Mouse (Mus musculus) urinary bladder, adult 2 months (tissue): ENCODE results near the gene Sipa1. TPM values are rescaled to one million over a fixed set of nuclear protein-coding genes. Genes with fewer than 3 reads are reported as not detected.

ENCODE experiments used
- DNase-seq: peaks from one replicate; pipeline ENCODE4 v3.0.0; 2022; ENCODE audit warnings: low spot score
- polyA plus RNA-seq: library from polyadenylated mRNA; depleted of rRNA; stranded (reverse); fragments of >200 nt; gene quantifications from 2 replicates; pipeline ENCODE4 v1.2.3, GENCODE M21; 2012; rRNA removed

Sipa1 gene
- polyA plus RNA-seq, 1 experiment: 19.6 TPM

DNA sequence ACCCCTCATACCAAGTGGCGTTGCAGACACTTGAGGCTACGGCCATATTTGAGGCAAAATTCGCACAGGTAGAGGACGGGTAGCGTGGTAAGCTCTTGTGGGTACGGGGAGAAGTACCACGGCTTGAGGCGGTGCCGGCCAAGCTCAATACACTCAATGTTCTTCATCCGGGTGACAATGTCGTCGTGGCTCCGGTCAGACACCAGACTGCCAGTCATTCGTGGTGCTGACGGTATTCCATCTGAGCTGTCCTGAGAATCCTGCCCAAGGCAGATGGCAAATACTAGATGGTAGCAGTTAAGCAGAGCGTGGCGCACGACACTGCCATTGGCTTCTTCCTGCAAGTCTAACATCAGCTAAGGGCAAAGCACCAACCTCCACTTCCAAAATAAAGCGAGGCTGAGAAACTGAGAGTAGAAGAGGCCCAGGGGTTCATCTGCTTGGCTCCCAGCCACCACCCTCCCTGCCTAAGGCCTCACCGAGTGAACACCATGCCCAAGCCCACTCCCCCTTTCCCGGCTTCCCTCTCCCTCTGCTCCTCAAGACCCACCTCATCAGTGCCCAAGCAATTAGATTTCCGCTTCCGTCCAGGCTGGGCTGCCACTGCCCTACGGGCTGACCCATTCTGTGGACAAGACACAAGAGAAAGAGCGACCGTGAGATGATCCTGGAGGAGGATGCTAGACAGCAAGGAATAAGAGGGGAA is 55.6 kb downstream of the Sipa1 start:
- no peak for DNase-seq

DNA sequence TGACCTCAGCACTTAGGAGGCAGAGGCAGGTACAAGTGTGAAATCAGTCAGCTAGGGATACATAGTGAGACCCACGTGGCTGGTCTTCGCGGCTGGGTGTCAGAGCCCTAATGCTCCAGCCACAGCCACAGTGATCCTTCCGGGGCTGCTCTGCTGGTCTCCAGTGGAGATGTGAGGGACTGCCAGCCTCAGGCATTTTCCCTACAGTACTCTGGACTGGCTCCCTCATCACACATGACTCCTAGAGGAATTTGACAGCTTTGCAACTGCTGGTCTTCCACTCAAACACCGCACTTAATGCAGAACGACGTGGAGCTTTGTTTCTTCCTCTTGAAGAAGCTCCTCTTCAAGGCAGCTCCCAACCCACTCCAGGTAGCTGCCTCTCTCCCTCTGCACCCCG is 57.3 kb downstream of the Sipa1 start:
- DNase-seq: no peak

DNA sequence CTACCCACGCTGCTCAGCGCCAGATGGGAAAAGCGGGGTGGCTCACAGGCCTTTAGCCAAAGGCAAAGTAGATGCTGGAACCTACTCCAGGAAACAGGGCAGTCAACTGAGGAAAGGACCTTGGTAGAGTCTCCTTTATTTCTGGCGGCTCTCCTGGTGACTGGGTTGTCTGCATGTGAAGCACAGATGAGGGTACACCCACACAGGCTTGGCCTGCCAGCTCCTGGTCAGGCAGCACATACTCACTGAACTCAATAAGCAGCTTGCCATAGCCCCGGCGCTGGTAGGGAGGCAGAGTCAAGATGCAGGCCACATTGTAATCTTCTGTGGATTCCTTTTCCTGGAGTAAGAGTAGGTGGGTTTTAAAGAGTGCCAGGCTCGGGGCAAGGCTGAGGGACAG is 58.4 kb downstream of the Sipa1 start:
- DNase-seq: no peak

DNA sequence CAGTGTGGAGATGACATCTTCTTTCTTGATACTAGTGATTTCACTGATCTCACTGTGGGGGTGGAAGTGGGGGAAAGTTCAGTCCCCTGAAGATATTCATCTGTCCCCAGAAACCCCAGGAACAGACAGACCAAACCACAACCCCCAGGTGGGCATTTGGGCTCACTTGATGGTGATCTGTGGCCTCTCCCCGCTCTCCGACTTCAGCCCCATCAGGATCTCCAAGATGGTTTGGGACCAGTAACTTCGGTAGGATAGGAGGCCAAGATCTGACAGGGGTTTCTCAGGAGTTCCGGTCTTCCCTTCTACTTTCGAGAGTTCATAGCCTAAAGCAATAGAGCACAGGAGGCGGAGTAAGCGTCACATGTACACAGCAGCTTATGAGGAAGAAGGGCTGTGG is 59.8 kb downstream of the Sipa1 start:
- DNase-seq: no peak

DNA sequence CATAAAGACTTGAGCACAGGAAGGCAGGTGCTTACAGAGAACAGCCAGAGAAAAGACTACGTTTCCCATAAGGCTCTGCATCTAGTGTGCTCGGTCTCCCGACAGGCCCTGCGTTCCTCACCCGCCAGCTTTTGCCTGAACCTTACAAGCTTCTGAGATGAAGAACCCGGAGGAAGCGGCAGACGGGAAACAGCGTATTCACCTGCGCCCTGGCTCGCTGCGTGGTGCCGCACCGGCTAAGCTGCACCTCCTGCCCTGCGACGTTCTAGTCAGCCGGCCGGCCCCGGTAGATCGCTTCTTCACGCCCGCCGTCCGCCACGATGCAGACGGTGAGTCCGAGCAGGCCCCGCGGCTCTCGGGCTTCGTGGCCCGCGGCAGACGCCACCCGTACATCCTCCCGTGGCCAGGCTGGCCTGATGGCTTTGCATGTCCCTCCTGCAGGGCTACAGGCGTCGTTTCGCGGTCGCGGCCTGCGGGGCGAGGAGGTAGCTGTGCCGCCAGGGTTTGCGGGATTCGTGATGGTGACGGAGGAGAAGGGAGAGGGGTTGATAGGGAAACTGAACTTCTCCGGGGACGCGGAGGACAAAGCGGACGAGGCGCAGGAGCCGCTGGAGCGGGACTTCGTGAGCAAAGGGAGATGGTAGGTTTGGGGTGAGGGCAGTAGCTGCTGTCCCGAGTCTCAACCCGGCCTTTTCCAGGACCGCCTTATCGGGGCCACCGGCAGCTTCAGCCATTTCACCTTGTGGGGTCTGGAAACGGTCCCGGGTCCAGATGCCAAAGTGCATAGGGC is 61.6 kb downstream of the Sipa1 start, which contains the start of gene Rnaseh2c:
Gene Rnaseh2c (plus strand): TSS at position 122 of the 790 bp plus-strand sequence.
- DNase-seq: peak; percentile 58

Other genes starting within 250 kb of the Sipa1 start
- 228 and 236 TPM in 2 replicates for gene Drap1, start 238.7 kb downstream of the Sipa1 start, polyA plus RNA-seq
- gene AI837181, start 238.6 kb downstream of the Sipa1 start, polyA plus RNA-seq: 65.3 and 68.9 TPM in 2 replicates
- 0.07 TPM in 1 of 2 replicates, not detected in the other for gene Fosl1, start 216.2 kb downstream of the Sipa1 start, polyA plus RNA-seq
- gene Ccdc85b, start 205.8 kb downstream of the Sipa1 start, polyA plus RNA-seq: 11.3 and 15.1 TPM in 2 replicates
- 95.7 and 122 TPM in 2 replicates for gene Fibp, start 203.1 kb downstream of the Sipa1 start, polyA plus RNA-seq
- gene Ctsw, start 195.2 kb downstream of the Sipa1 start, polyA plus RNA-seq: 2.6 and 4.0 TPM in 2 replicates
- gene Efemp2, start 189.8 kb downstream of the Sipa1 start, polyA plus RNA-seq: 77.3 and 86.8 TPM in 2 replicates
- gene Mus81, start 175.3 kb downstream of the Sipa1 start, polyA plus RNA-seq: 23.3 and 32.8 TPM in 2 replicates
- 669 and 714 TPM in 2 replicates for gene Cfl1, start 173.3 kb downstream of the Sipa1 start, polyA plus RNA-seq
- gene 1700020D05Rik, start 159.9 kb downstream of the Sipa1 start, polyA plus RNA-seq: 1.5 and 2.2 TPM in 2 replicates
- 33.0 and 37.7 TPM in 2 replicates for gene Snx32, start 153.2 kb downstream of the Sipa1 start, polyA plus RNA-seq
- gene Ovol1, start 103.1 kb downstream of the Sipa1 start, polyA plus RNA-seq: 4.7 and 5.1 TPM in 2 replicates
- 4.8 and 7.1 TPM in 2 replicates for gene Ap5b1, start 95.7 kb downstream of the Sipa1 start, polyA plus RNA-seq
- 38.2 and 41.2 TPM in 2 replicates for gene Rnaseh2c, start 61.8 kb downstream of the Sipa1 start, polyA plus RNA-seq
- 60.1 and 67.7 TPM in 2 replicates for gene Kat5, start 53.5 kb downstream of the Sipa1 start, polyA plus RNA-seq
- 58.3 and 64.0 TPM in 2 replicates for gene Rela, start 26.2 kb downstream of the Sipa1 start, polyA plus RNA-seq
- 19.9 and 22.0 TPM in 2 replicates for gene Map3k11, start 25.0 kb upstream of the Sipa1 start, polyA plus RNA-seq
- gene Pcnx3, start 25.2 kb upstream of the Sipa1 start, polyA plus RNA-seq: 40.5 and 53.5 TPM in 2 replicates
- 0.13 and 0.25 TPM in 2 replicates for gene Kcnk7, start 40.7 kb upstream of the Sipa1 start, polyA plus RNA-seq
- 97.4 and 116 TPM in 2 replicates for gene Ehbp1l1, start 62.6 kb upstream of the Sipa1 start, polyA plus RNA-seq
- gene Fam89b, start 65.9 kb upstream of the Sipa1 start, polyA plus RNA-seq: 66.3 and 79.4 TPM in 2 replicates
- 132 and 164 TPM in 2 replicates for gene Ltbp3, start 77.2 kb upstream of the Sipa1 start, polyA plus RNA-seq
- gene Scyl1, start 107.7 kb upstream of the Sipa1 start, polyA plus RNA-seq: 104 and 123 TPM in 2 replicates
- gene Frmd8, start 211.6 kb upstream of the Sipa1 start, polyA plus RNA-seq: 20.7 and 21.6 TPM in 2 replicates
- 19.2 and 25.1 TPM in 2 replicates for gene Slc25a45, start 214.1 kb upstream of the Sipa1 start, polyA plus RNA-seq
- gene Tigd3, start 230.4 kb upstream of the Sipa1 start, polyA plus RNA-seq: 0.69 and 0.87 TPM in 2 replicates
- 87.5 and 102 TPM in 2 replicates for gene Dpf2, start 249.3 kb upstream of the Sipa1 start, polyA plus RNA-seq